Mouse (Mus musculus) B cell, adult 67 days (primary cell): ENCODE results near the gene Ndufs6. TPM values are rescaled to one million over a fixed set of nuclear protein-coding genes. Genes with fewer than 3 reads are reported as not detected.

ENCODE experiments used
- total RNA-seq, 2 experiments: library from RNA; stranded (reverse); gene quantifications; 4 replicates each; pipeline ENCODE4 v1.2.4; 2023

Ndufs6 gene
- total RNA-seq: 10 to 100 TPM; 44.8 to 49.6 TPM

GRCm38 (mm10) chr13:73327827-73328698 is at the start of gene Ndufs6, which contains the start of gene Mrpl36:
TSS of gene Ndufs6 (minus strand) at chr13:73328542.
TSS of gene Mrpl36 (plus strand) at chr13:73328513.

Other genes with a start within 250 kb of the Ndufs6 start
- gene Irx4, start 68.1 kb downstream of the Ndufs6 start, total RNA-seq: not detected
- gene Mrpl36, start within 50 bp of the Ndufs6 start, total RNA-seq: 10 to 100 TPM; 20.6 to 27.0 TPM
- gene Lpcat1, start 138.7 kb upstream of the Ndufs6 start, total RNA-seq: 100 to 1,000 TPM; 133 to 134 TPM
- not detected for gene Slc6a3, start 208.2 kb upstream of the Ndufs6 start, total RNA-seq